Mouse (Mus musculus) liver, adult (tissue): ENCODE data around the gene Gm10282.

Experiments used
- GATA4 ChIP-seq: IDR thresholded peaks from 2 replicates; pipeline ENCODE4 v1.6.1; 2014; ENCODE audit warnings: mild to moderate bottlenecking, low read length; ENCODE audit not compliant: insufficient replicate concordance

The Gm10282 gene

GRCm38 (mm10) chr8:72330806-72331516, 25.9 kb upstream of the Gm10282 start:
- TF ChIP-seq GATA4: no peak

- no peak for TF ChIP-seq GATA4
Observed at GRCm38 (mm10) chr8:72329116-72329515, 24.1 kb upstream of the Gm10282 start.

- TF ChIP-seq GATA4: no peak
Observed at GRCm38 (mm10) chr8:72324708-72325107, 19.6 kb upstream of the Gm10282 start.

- TF ChIP-seq GATA4: no peak
Observed at GRCm38 (mm10) chr8:72324036-72324706, 19.1 kb upstream of the Gm10282 start.

- no peak for TF ChIP-seq GATA4
Observed at GRCm38 (mm10) chr8:72323131-72323725, 18.2 kb upstream of the Gm10282 start.

GRCm38 (mm10) chr8:72322471-72322889, 17.4 kb upstream of the Gm10282 start:
- TF ChIP-seq GATA4: no peak

- TF ChIP-seq GATA4: no peak
Observed at GRCm38 (mm10) chr8:72321635-72322441, 16.8 kb upstream of the Gm10282 start.

- TF ChIP-seq GATA4: no peak
Observed at GRCm38 (mm10) chr8:72320803-72321583, 15.9 kb upstream of the Gm10282 start.

GRCm38 (mm10) chr8:72319921-72320802, 15.1 kb upstream of the Gm10282 start:
- TF ChIP-seq GATA4: no peak

GRCm38 (mm10) chr8:72319397-72319796, 14.3 kb upstream of the Gm10282 start:
- no peak for TF ChIP-seq GATA4

- 0 out of 2 replicates have a peak, but pooled peaks have one; percentile 16 for TF ChIP-seq GATA4
Observed at GRCm38 (mm10) chr8:72318801-72319322, 13.8 kb upstream of the Gm10282 start, which contains the start of gene Klf2. Gene Klf2, plus strand, starts transcription at chr8:72319033.

GRCm38 (mm10) chr8:72317741-72318301, 12.8 kb upstream of the Gm10282 start:
- TF ChIP-seq GATA4: no peak
